ENCODE assay signal across 16 mouse cellular contexts in genomic region chr4:142336943-142337342, GRCm38 (mm10).
DNase-seq lines count a peak whose midpoint lies in the region; ATAC-seq and TF ChIP-seq lines count a peak whose summit lies in the region.
"Had no signal": no experiment of that assay in that cellular context is flagged by ENCODE, and none has a peak within 500 bp of the region (broad histone marks: within the 10 kb centered on the region; RNA-seq: fewer than 3 reads in every experiment).

No protein-coding gene starts in this region.

- TF ChIP-seq CTCF in hindbrain, postnatal 0 days (IDR thresholded peaks at IDR 0.05; ENCODE audit: low read depth): no peak

- no peak overlapping the region for H3K4me2 ChIP-seq in hindbrain, embryonic 14.5 days (replicated peaks)
- H3K4me2 ChIP-seq in hindbrain, embryonic 12.5 days (replicated peaks): no peak overlapping the region
- no peak overlapping the region for H3K4me2 ChIP-seq in midbrain, embryonic 16.5 days (ENCODE audit: low read length)
- H3K4me2 ChIP-seq in midbrain, embryonic 13.5 days (replicated peaks): no peak overlapping the region
- no peak overlapping the region for H3K4me2 ChIP-seq in forebrain, embryonic 14.5 days (ENCODE audit: low read length)
- H3K4me2 ChIP-seq in hindbrain, postnatal 0 days (ENCODE audit: low read depth, low read length): no peak overlapping the region
- no peak overlapping the region for H3K4me2 ChIP-seq in heart, embryonic 11.5 days
- H3K4me2 ChIP-seq: limb, embryonic 15.5 days; midbrain, embryonic 12.5 days had no signal

- no peak overlapping the region for H3K9ac ChIP-seq in hindbrain, embryonic 14.5 days
- H3K9ac ChIP-seq in hindbrain, embryonic 12.5 days: no peak overlapping the region
- no peak overlapping the region for H3K9ac ChIP-seq in midbrain, embryonic 16.5 days (ENCODE audit: low read depth, low read length)
- no peak overlapping the region for H3K9ac ChIP-seq in midbrain, embryonic 13.5 days (replicated peaks)
- H3K9ac ChIP-seq in forebrain, embryonic 14.5 days (ENCODE audit: low read length): no peak overlapping the region
- H3K9ac ChIP-seq in hindbrain, postnatal 0 days (replicated peaks; ENCODE audit: low read length): no peak overlapping the region
- no peak overlapping the region for H3K9ac ChIP-seq in heart, embryonic 11.5 days (ENCODE audit: low read depth, low read length)
- H3K9ac ChIP-seq: limb, embryonic 15.5 days; midbrain, embryonic 12.5 days had no signal

- peak overlapping the region; percentile 47; the same call in 1 of the 2 replicates for H3K27ac ChIP-seq in hindbrain, embryonic 14.5 days
- H3K27ac ChIP-seq in hindbrain, embryonic 12.5 days: no peak overlapping the region
- H3K27ac ChIP-seq in midbrain, embryonic 16.5 days (ENCODE audit: low read length): peak overlapping the region; percentile 46
- no peak overlapping the region; the same call in 1 of the 2 replicates for H3K27ac ChIP-seq in midbrain, embryonic 13.5 days
- no peak overlapping the region for H3K27ac ChIP-seq in forebrain, embryonic 14.5 days (ENCODE audit: low read depth, low read length)
- H3K27ac ChIP-seq in hindbrain, postnatal 0 days: peak overlapping the region; percentile 41; the same call in 1 of the 2 replicates
- no peak overlapping the region for H3K27ac ChIP-seq in heart, embryonic 11.5 days (ENCODE audit: low read depth, low read length)
- H3K27ac ChIP-seq: gastrocnemius, adult 2 months; heart, adult 2 months; limb, embryonic 15.5 days; midbrain, embryonic 12.5 days; stomach, postnatal 0 days had no signal

- no peaks in the 10 kb centered on the region for H3K27me3 ChIP-seq in hindbrain, embryonic 14.5 days (ENCODE audit: control insufficient read depth, insufficient read depth, low read length)
- no peaks in the 10 kb centered on the region for H3K27me3 ChIP-seq in hindbrain, embryonic 12.5 days
- no peaks in the 10 kb centered on the region for H3K27me3 ChIP-seq in midbrain, embryonic 16.5 days (ENCODE audit: control insufficient read depth, insufficient read depth, low read depth, low read length)
- no peaks in the 10 kb centered on the region for H3K27me3 ChIP-seq in midbrain, embryonic 13.5 days
- no peaks in the 10 kb centered on the region for H3K27me3 ChIP-seq in forebrain, embryonic 14.5 days (replicated peaks; ENCODE audit: control insufficient read depth, insufficient read depth, low read length)
- no peaks in the 10 kb centered on the region for H3K27me3 ChIP-seq in hindbrain, postnatal 0 days (ENCODE audit: insufficient read depth, low read length)
- H3K27me3 ChIP-seq in heart, embryonic 11.5 days (ENCODE audit: control insufficient read depth, insufficient read depth, low read length): no peaks in the 10 kb centered on the region
- H3K27me3 ChIP-seq: limb, embryonic 15.5 days; midbrain, embryonic 12.5 days had no signal

- DNase-seq in hindbrain, embryonic 14.5 days (ENCODE audit: low spot score): no peak
- peak; percentile 50 for DNase-seq in forebrain, embryonic 14.5 days (ENCODE audit: low spot score)
- peak; percentile 51 for DNase-seq in hindbrain, postnatal 0 days (ENCODE audit: low spot score)
- DNase-seq: embryo, embryonic 11 days; lung, postnatal 14 days; right cerebral cortex, postnatal 25 days; thymus, postnatal 14 days had no signal

- H3K9me3 ChIP-seq in hindbrain, embryonic 14.5 days (ENCODE audit: control insufficient read depth, low read length): no peaks in the 10 kb centered on the region
- H3K9me3 ChIP-seq in hindbrain, embryonic 12.5 days (replicated peaks): no peaks in the 10 kb centered on the region
- no peaks in the 10 kb centered on the region for H3K9me3 ChIP-seq in midbrain, embryonic 16.5 days (replicated peaks; ENCODE audit: control insufficient read depth, low read length, poor library complexity, severe bottlenecking)
- no peaks in the 10 kb centered on the region for H3K9me3 ChIP-seq in midbrain, embryonic 13.5 days
- no peaks in the 10 kb centered on the region for H3K9me3 ChIP-seq in forebrain, embryonic 14.5 days (replicated peaks; ENCODE audit: control insufficient read depth, low read length)
- no peaks in the 10 kb centered on the region for H3K9me3 ChIP-seq in hindbrain, postnatal 0 days (ENCODE audit: low read length)
- no peaks in the 10 kb centered on the region for H3K9me3 ChIP-seq in heart, embryonic 11.5 days (replicated peaks; ENCODE audit: control insufficient read depth, low read length)
- H3K9me3 ChIP-seq: limb, embryonic 15.5 days; midbrain, embryonic 12.5 days had no signal

- no peaks in the 10 kb centered on the region for H3K36me3 ChIP-seq in hindbrain, embryonic 14.5 days (replicated peaks; ENCODE audit: control insufficient read depth, insufficient read depth)
- no peaks in the 10 kb centered on the region for H3K36me3 ChIP-seq in hindbrain, embryonic 12.5 days
- no peaks in the 10 kb centered on the region for H3K36me3 ChIP-seq in midbrain, embryonic 16.5 days (ENCODE audit: control insufficient read depth, insufficient read depth, low read length)
- no peaks in the 10 kb centered on the region for H3K36me3 ChIP-seq in midbrain, embryonic 13.5 days
- no peaks in the 10 kb centered on the region for H3K36me3 ChIP-seq in forebrain, embryonic 14.5 days (ENCODE audit: control insufficient read depth, insufficient read depth, low read length)
- H3K36me3 ChIP-seq in hindbrain, postnatal 0 days (ENCODE audit: insufficient read depth, low read length): no peaks in the 10 kb centered on the region
- no peaks in the 10 kb centered on the region for H3K36me3 ChIP-seq in heart, embryonic 11.5 days (ENCODE audit: control insufficient read depth, insufficient read depth, low read length)
- H3K36me3 ChIP-seq: limb, embryonic 15.5 days; midbrain, embryonic 12.5 days had no signal

- H3K4me3 ChIP-seq in hindbrain, embryonic 14.5 days (replicated peaks; ENCODE audit: low read length): no peak overlapping the region
- H3K4me3 ChIP-seq in hindbrain, embryonic 12.5 days: no peak overlapping the region
- no peak overlapping the region for H3K4me3 ChIP-seq in midbrain, embryonic 16.5 days (ENCODE audit: low read depth, low read length)
- H3K4me3 ChIP-seq in midbrain, embryonic 13.5 days (replicated peaks): no peak overlapping the region
- H3K4me3 ChIP-seq in forebrain, embryonic 14.5 days (ENCODE audit: low read depth, low read length): no peak overlapping the region
- H3K4me3 ChIP-seq in hindbrain, postnatal 0 days (ENCODE audit: low read length): no peak overlapping the region
- no peak overlapping the region for H3K4me3 ChIP-seq in heart, embryonic 11.5 days (ENCODE audit: low read depth, low read length)
- H3K4me3 ChIP-seq: gastrocnemius, adult 2 months; heart, adult 2 months; limb, embryonic 15.5 days; midbrain, embryonic 12.5 days had no signal

- peaks cover 21% of the 10 kb centered on the region for H3K4me1 ChIP-seq in hindbrain, embryonic 14.5 days (replicated peaks; ENCODE audit: control insufficient read depth, insufficient read depth, low read length)
- H3K4me1 ChIP-seq in hindbrain, embryonic 12.5 days: peaks cover 20% of the 10 kb centered on the region
- H3K4me1 ChIP-seq in midbrain, embryonic 16.5 days (ENCODE audit: control insufficient read depth, insufficient read depth, low read length): peaks cover 21% of the 10 kb centered on the region
- peaks cover 47% of the 10 kb centered on the region for H3K4me1 ChIP-seq in midbrain, embryonic 13.5 days (replicated peaks)
- peaks cover 19% of the 10 kb centered on the region for H3K4me1 ChIP-seq in forebrain, embryonic 14.5 days (ENCODE audit: control insufficient read depth, insufficient read depth, low read length)
- peaks cover 32% of the 10 kb centered on the region for H3K4me1 ChIP-seq in hindbrain, postnatal 0 days (ENCODE audit: insufficient read depth, low read length)
- H3K4me1 ChIP-seq in heart, embryonic 11.5 days (ENCODE audit: control insufficient read depth, insufficient read depth, low read length): no peaks in the 10 kb centered on the region

- peak; percentile 28; the same call in 1 of the 2 replicates for ATAC-seq in hindbrain, embryonic 14.5 days (ENCODE audit: low FRiP score)
- no peak for ATAC-seq in hindbrain, embryonic 12.5 days (ENCODE audit: low FRiP score)
- 0 out of 2 replicates have a peak, but pooled peaks have one; percentile 12 for ATAC-seq in midbrain, embryonic 16.5 days
- ATAC-seq in midbrain, embryonic 13.5 days: no peak
- peak; percentile 53 for ATAC-seq in forebrain, embryonic 14.5 days
- ATAC-seq in hindbrain, postnatal 0 days: peak; percentile 48; the same call in 1 of the 2 replicates
- no peak for ATAC-seq in heart, embryonic 11.5 days (replicated peaks; ENCODE audit: insufficient number of reproducible peaks, low FRiP score, low TSS enrichment)

- WGBS in hindbrain, embryonic 14.5 days: 53% methylated on average over 2 of the region's 2 CpGs
- 52% methylated on average over 2 of the region's 2 CpGs for WGBS in hindbrain, embryonic 12.5 days
- 46% methylated on average over 2 of the region's 2 CpGs for WGBS in midbrain, embryonic 16.5 days
- WGBS in midbrain, embryonic 13.5 days: 46% methylated on average over 2 of the region's 2 CpGs
- WGBS in forebrain, embryonic 14.5 days: 27% methylated on average over 2 of the region's 2 CpGs
- 42% methylated on average over 2 of the region's 2 CpGs for WGBS in hindbrain, postnatal 0 days
- WGBS in heart, embryonic 11.5 days (ENCODE audit: insufficient replicate concordance): 45% methylated on average over 2 of the region's 2 CpGs

Comparison
In these comparisons a context has a peak if more than half of its experiments do, and no peak if none do; other contexts are left out.
1. ATAC-seq: peak in hindbrain, embryonic 14.5 days (single experiment), midbrain, embryonic 16.5 days (single experiment), forebrain, embryonic 14.5 days (single experiment) and hindbrain, postnatal 0 days (single experiment); none in hindbrain, embryonic 12.5 days (single experiment), midbrain, embryonic 13.5 days (single experiment) and heart, embryonic 11.5 days (single experiment).
2. H3K27ac ChIP-seq: peak in hindbrain, embryonic 14.5 days (single experiment), midbrain, embryonic 16.5 days (single experiment) and hindbrain, postnatal 0 days (single experiment); none in hindbrain, embryonic 12.5 days (single experiment), midbrain, embryonic 13.5 days (single experiment), forebrain, embryonic 14.5 days (single experiment) and heart, embryonic 11.5 days (single experiment).